Mouse (Mus musculus): ENCODE results near the gene Defb46.

DNA sequence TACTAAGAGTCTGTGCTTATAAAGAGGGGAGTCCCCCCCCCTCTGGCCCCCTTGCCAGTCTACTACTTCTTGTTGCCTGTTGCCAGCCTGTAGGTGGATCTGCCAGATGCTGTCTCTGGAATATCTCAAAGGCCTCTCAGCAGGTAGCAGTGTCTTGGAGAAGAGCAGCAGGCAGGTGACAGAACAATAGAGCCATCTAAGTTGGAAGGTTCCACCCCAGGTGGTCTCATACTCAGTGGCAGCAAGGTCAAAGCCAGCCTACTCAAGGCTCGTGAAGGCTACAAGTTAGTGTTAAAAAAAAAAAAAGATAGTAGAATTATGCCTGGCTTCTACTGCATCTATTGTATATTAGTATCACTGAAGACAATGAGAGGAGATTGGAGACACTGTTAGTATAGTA lies 1.6 kb upstream of the Defb46 start:
- TF ChIP-seq CTCF (IDR thresholded peaks at IDR 0.05; ENCODE audit: extremely low read depth, insufficient read length, insufficient replicate concordance, low read depth, low read length) (no peak), POLR2A (IDR thresholded peaks at IDR 0.05; ENCODE audit: low read depth, low read length) (no peak)
